Mouse (Mus musculus): ENCODE measurements around the gene Capn15. TPM values are rescaled to one million over a fixed set of nuclear protein-coding genes. Genes with fewer than 3 reads are reported as not detected.

Capn15 gene
- total and polyA plus RNA-seq, 3 experiments: 2.1 to 11.5 (median 6.0) TPM

- H3K27ac ChIP-seq (ENCODE audit: insufficient read depth, low read depth): no peak overlapping the region
Measured at GRCm38 (mm10) chr17:25964271-25964670, 21.3 kb downstream of the Capn15 start.

GRCm38 (mm10) chr17:25962413-25962905, 23.1 kb downstream of the Capn15 start:
- DNase-seq (ENCODE audit: extremely low read depth): no peak
- Histone ChIP-seq H3K27ac (ENCODE audit: insufficient read depth, low read depth) (no peak overlapping the region), H3K9ac (ENCODE audit: insufficient read depth, low read depth) (no peak overlapping the region), H3K27me3 (replicated peaks) (no peaks in the 10 kb centered on the region), H3K4me3 (replicated peaks in 1 of 3; ENCODE audit: low read depth in 2 of 3, low read length in 2 of 3, poor library complexity in 1 of 3) (no peak overlapping the region), H3K79me2 (replicated peaks; ENCODE audit: control insufficient read depth, extremely low read depth, insufficient read depth, poor library complexity, severe bottlenecking) (no peaks in the 10 kb centered on the region), H3K36me3 (replicated peaks in 1 of 2; ENCODE audit: control insufficient read depth in 1 of 2, insufficient read depth in 1 of 2, low read length in 1 of 2) (peaks cover 29 to 93% of the 10 kb centered on the region in 2 experiments), H3K9me3 (replicated peaks; ENCODE audit: low read length) (no peaks in the 10 kb centered on the region), H3K4me2 (ENCODE audit: insufficient read depth, low read depth, poor library complexity, severe bottlenecking) (no peak overlapping the region), H3K4me1 (ENCODE audit: control insufficient read depth in 1 of 2, insufficient read depth in 2 of 2) (peaks cover 0 to 5% of the 10 kb centered on the region in 2 experiments; a peak in 1 of 4 replicates)
- dilution Hi-C loops (cut with MboI; ENCODE audit: extremely low pct_ligation_motif_present, extremely low pct_unique_long_range_greater_than_20kb, low sequenced_read_pairs): no loop called here
- TF ChIP-seq USF1 (IDR thresholded peaks at IDR 0.05; ENCODE audit: low read depth, low read length): no peak
- no peak for TF ChIP-seq ELF1 (IDR thresholded peaks at IDR 0.05; ENCODE audit: low read depth, low read length)
- in situ Hi-C loops (cut with MboI; ENCODE audit: low pct_ligation_motif_present, low pct_unique_long_range_greater_than_20kb, low sequenced_read_pairs): no loop called here

More at GRCm38 (mm10) chr17:25964271-25964670, 21.3 kb downstream of the Capn15 start:
- in situ Hi-C loops (cut with MboI; ENCODE audit: low pct_ligation_motif_present, low pct_unique_long_range_greater_than_20kb, low sequenced_read_pairs) (no loop called here), dilution Hi-C loops (cut with MboI; ENCODE audit: extremely low pct_ligation_motif_present, extremely low pct_unique_long_range_greater_than_20kb, low sequenced_read_pairs) (no loop called here)
- no peak overlapping the region for H3K4me2 ChIP-seq (ENCODE audit: insufficient read depth, low read depth, poor library complexity, severe bottlenecking)
- TF ChIP-seq PAX5 (IDR thresholded peaks at IDR 0.05; ENCODE audit: low read length) (no peak), UBTF (IDR thresholded peaks at IDR 0.05; ENCODE audit: low read depth, low read length) (no peak), ZNF384 (IDR thresholded peaks at IDR 0.05; ENCODE audit: low read depth, low read length) (no peak), GABPA (IDR thresholded peaks at IDR 0.05; ENCODE audit: insufficient replicate concordance, low read depth, low read length) (no peak), MEF2A (IDR thresholded peaks at IDR 0.05; ENCODE audit: borderline replicate concordance, low read depth, low read length) (no peak), RAD21 (IDR thresholded peaks at IDR 0.05; ENCODE audit: low read depth, low read length) (no peak), JUND (conservative IDR thresholded peaks at IDR 0.05; ENCODE audit: low read depth, low read length) (no peak), TBP (conservative IDR thresholded peaks at IDR 0.05; ENCODE audit: low read depth, low read length) (no peak), TCF12 (IDR thresholded peaks at IDR 0.05; ENCODE audit: low read depth, low read length) (no peak), ELF1 (IDR thresholded peaks at IDR 0.05; ENCODE audit: low read depth, low read length) (no peak), ZC3H11A (IDR thresholded peaks at IDR 0.05; ENCODE audit: low read depth, low read length) (no peak), EP300 (IDR thresholded peaks at IDR 0.05; ENCODE audit: low read length) (no peak)
- no peaks in the 10 kb centered on the region for H3K79me2 ChIP-seq (replicated peaks; ENCODE audit: control insufficient read depth, extremely low read depth, insufficient read depth, poor library complexity, severe bottlenecking)
- no peak overlapping the region for H3K9ac ChIP-seq (ENCODE audit: insufficient read depth, low read depth)
- peaks cover 0 to 5% of the 10 kb centered on the region in 2 experiments; a peak in 1 of 4 replicates for H3K4me1 ChIP-seq (ENCODE audit: control insufficient read depth in 1 of 2, insufficient read depth in 2 of 2)
- DNase-seq (ENCODE audit: extremely low read depth): no peak
- H3K9me3 ChIP-seq (replicated peaks; ENCODE audit: low read length): no peaks in the 10 kb centered on the region
- peaks cover 25 to 83% of the 10 kb centered on the region in 2 experiments for H3K36me3 ChIP-seq (replicated peaks in 1 of 2; ENCODE audit: control insufficient read depth in 1 of 2, insufficient read depth in 1 of 2, low read length in 1 of 2)
- H3K4me3 ChIP-seq (replicated peaks in 1 of 3; ENCODE audit: low read depth in 2 of 3, low read length in 2 of 3, poor library complexity in 1 of 3): no peak overlapping the region
- H3K27me3 ChIP-seq (replicated peaks): no peaks in the 10 kb centered on the region

- H3K36me3 ChIP-seq (replicated peaks in 1 of 2; ENCODE audit: control insufficient read depth in 1 of 2, insufficient read depth in 1 of 2, low read length in 1 of 2): peaks cover 29 to 92% of the 10 kb centered on the region in 2 experiments
- DNase-seq (ENCODE audit: extremely low read depth): no peak
- no peak overlapping the region for H3K9ac ChIP-seq (ENCODE audit: insufficient read depth, low read depth)
Measured at GRCm38 (mm10) chr17:25961566-25961965, 24.0 kb downstream of the Capn15 start.

More at GRCm38 (mm10) chr17:25961566-25961965, 24.0 kb downstream of the Capn15 start:
- Histone ChIP-seq H3K79me2 (replicated peaks; ENCODE audit: control insufficient read depth, extremely low read depth, insufficient read depth, poor library complexity, severe bottlenecking) (no peaks in the 10 kb centered on the region), H3K27me3 (replicated peaks) (no peaks in the 10 kb centered on the region), H3K27ac (ENCODE audit: insufficient read depth, low read depth) (no peak overlapping the region), H3K9me3 (replicated peaks; ENCODE audit: low read length) (no peaks in the 10 kb centered on the region), H3K4me1 (ENCODE audit: control insufficient read depth in 1 of 2, insufficient read depth in 2 of 2) (peaks cover 0 to 5% of the 10 kb centered on the region in 2 experiments; a peak in 1 of 4 replicates), H3K4me3 (replicated peaks in 1 of 3; ENCODE audit: low read depth in 2 of 3, low read length in 2 of 3, poor library complexity in 1 of 3) (no peak overlapping the region), H3K4me2 (ENCODE audit: insufficient read depth, low read depth, poor library complexity, severe bottlenecking) (no peak overlapping the region)
- in situ Hi-C loops (cut with MboI; ENCODE audit: low pct_ligation_motif_present, low pct_unique_long_range_greater_than_20kb, low sequenced_read_pairs) (no loop called here), dilution Hi-C loops (cut with MboI; ENCODE audit: extremely low pct_ligation_motif_present, extremely low pct_unique_long_range_greater_than_20kb, low sequenced_read_pairs) (no loop called here)
- no peak for TF ChIP-seq MYC (IDR thresholded peaks at IDR 0.05; ENCODE audit: low read depth, low read length)
- TF ChIP-seq MAX (IDR thresholded peaks at IDR 0.05; ENCODE audit: low read length): no peak
- no peak for TF ChIP-seq ZKSCAN1 (IDR thresholded peaks at IDR 0.05; ENCODE audit: borderline replicate concordance, low read depth, low read length)
- no peak for TF ChIP-seq RCOR1 (conservative IDR thresholded peaks at IDR 0.05; ENCODE audit: low read depth, low read length)
- no peak for TF ChIP-seq CHD1 (IDR thresholded peaks at IDR 0.05; ENCODE audit: low read depth, low read length)
- TF ChIP-seq TCF12 (IDR thresholded peaks at IDR 0.05; ENCODE audit: low read depth, low read length): no peak

Measured in CH12.LX (cell line).